Mouse (Mus musculus): ENCODE results near the gene Il1rap. TPM values are rescaled to one million over a fixed set of nuclear protein-coding genes. Genes with fewer than 3 reads are reported as not detected.

Il1rap gene
- polyA plus RNA-seq, 1 experiment from 2014 or later, result 8.1 TPM

DNA sequence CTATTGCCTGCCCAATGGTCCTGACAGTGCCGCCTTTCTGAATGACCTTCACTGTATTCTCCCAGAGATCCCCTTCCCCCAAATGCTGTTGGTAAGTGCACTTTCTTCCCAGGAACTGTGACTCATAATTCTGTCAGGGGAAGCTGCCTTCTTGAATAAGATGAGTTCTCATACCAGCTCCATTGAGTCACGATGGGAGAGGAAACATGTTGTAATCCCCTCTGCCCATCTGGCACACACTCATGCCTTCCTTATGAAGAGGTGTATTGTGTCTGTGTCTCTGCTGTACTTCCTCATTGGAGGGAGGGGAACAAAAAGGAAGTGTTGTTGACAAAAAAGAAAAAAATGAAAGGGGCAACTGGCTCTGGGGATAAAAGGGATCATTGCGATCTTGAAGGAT, 44.6 kb downstream of the Il1rap start:
- no peaks in the 10 kb centered on the region for H3K27me3 ChIP-seq
- H3K4me3 ChIP-seq, result no peak overlapping the region
- no peaks in the 10 kb centered on the region for H3K4me1 ChIP-seq
- WGBS, result 82% methylated on average over 3 of the region's 3 CpGs
- no peak overlapping the region for H3K27ac ChIP-seq
- no peak overlapping the region for H3K9ac ChIP-seq
- no peak for ATAC-seq (ENCODE audit: low FRiP score, low read depth)
- no peaks in the 10 kb centered on the region for H3K9me3 ChIP-seq
- H3K36me3 ChIP-seq, result no peaks in the 10 kb centered on the region
- no peak overlapping the region for H3K4me2 ChIP-seq (replicated peaks)

DNA sequence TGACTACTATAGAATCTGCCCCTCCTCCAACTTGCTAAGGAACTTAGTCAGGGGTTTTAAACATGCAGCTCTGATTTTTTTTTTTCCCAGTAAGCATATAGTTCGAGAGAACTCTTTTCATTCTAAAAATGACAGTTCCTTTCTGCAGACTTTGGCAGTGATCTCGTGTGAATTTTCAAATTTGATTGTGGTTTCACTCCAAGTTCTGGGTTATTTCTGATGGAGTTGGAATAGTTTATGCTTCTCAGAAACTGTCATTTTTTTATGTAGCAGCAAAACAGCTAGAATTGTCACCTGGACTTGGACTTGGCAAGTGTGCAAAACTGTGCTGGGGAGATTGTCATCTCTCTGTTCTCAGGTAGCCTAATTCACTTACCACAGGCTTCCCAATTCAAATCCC, 53.3 kb downstream of the Il1rap start:
- H3K4me3 ChIP-seq, result no peak overlapping the region
- ATAC-seq (ENCODE audit: low FRiP score, low read depth), result no peak
- 70% methylated on average over 2 of the region's 2 CpGs for WGBS
- no peaks in the 10 kb centered on the region for H3K27me3 ChIP-seq
- H3K4me2 ChIP-seq (replicated peaks), result no peak overlapping the region
- no peaks in the 10 kb centered on the region for H3K36me3 ChIP-seq
- H3K27ac ChIP-seq, result no peak overlapping the region
- H3K9me3 ChIP-seq, result no peaks in the 10 kb centered on the region
- H3K9ac ChIP-seq, result no peak overlapping the region
- H3K4me1 ChIP-seq, result no peaks in the 10 kb centered on the region

DNA sequence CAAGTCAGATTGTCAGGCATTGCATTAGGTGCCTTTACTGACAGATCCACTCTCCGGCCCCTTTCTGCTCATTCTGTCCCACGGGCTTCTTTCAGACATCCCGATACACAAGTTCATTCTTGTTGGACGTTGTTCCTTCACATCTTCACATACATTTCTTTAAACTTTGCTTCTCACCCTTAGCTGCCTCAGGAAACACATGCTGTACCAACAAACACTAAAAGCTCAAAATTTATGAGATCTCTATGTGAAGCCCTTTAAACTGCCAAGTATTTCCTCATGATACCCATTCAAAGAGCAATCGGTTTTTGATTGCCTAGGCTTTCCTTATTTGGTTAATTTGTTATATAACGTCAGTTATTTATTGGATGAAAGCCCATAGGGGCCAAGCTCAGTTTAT, 61.6 kb downstream of the Il1rap start:
- Histone ChIP-seq H3K9me3 (no peaks in the 10 kb centered on the region), H3K27ac (no peak overlapping the region), H3K4me1 (peaks cover 8% of the 10 kb centered on the region), H3K9ac (no peak overlapping the region), H3K4me2 (replicated peaks) (no peak overlapping the region), H3K27me3 (no peaks in the 10 kb centered on the region), H3K36me3 (no peaks in the 10 kb centered on the region), H3K4me3 (no peak overlapping the region)
- ATAC-seq (ENCODE audit: low FRiP score, low read depth), result no peak
- 46% methylated on average over 6 of the region's 6 CpGs for WGBS

DNA sequence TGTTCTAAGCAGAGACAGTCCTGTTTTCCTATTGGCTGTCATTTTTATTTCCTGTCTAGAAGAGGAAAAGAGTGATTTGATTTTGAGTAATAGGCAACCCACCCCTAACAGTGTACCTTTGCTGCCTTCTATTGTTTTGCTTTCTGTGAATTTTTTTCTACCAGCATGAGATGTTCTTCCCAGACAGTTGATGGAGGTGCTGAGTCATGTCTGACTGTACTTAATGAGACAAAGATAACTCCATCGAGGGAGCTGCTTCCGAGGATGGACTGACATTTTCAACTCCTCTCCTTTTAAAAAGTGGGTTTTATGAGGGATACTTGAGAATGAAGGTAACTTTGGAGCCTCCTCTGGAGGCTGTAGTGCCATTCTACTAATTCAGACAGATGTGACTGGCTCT, 64.6 kb downstream of the Il1rap start:
- H3K4me1 ChIP-seq, result peaks cover 8% of the 10 kb centered on the region
- no peak overlapping the region for H3K4me3 ChIP-seq
- no peak overlapping the region for H3K4me2 ChIP-seq (replicated peaks)
- 66% methylated on average over 2 of the region's 2 CpGs for WGBS
- ATAC-seq (ENCODE audit: low FRiP score, low read depth), result no peak
- no peak overlapping the region for H3K27ac ChIP-seq
- H3K36me3 ChIP-seq, result no peaks in the 10 kb centered on the region
- H3K27me3 ChIP-seq, result no peaks in the 10 kb centered on the region
- no peak overlapping the region for H3K9ac ChIP-seq
- no peaks in the 10 kb centered on the region for H3K9me3 ChIP-seq

DNA sequence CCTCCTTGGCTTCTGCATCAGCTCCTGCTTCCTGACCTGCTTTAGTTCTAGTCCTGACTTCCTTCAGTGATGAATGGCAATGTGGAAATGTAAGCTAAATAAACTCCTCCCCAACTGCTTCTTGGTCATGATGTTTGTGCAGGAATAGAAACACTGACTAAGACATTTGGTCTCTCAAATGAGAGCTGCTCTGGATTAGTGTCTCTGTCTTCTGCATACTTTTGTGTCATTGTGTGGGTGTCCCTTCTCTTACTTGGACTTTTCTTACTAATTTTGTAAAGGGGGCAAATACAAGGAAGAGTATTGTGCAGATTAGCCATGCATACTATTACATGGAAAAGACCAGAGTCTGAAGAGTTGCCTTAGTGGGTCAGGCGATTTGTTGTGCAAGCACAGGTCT, 65.5 kb downstream of the Il1rap start:
- H3K4me1 ChIP-seq, result peaks cover 8% of the 10 kb centered on the region

DNA sequence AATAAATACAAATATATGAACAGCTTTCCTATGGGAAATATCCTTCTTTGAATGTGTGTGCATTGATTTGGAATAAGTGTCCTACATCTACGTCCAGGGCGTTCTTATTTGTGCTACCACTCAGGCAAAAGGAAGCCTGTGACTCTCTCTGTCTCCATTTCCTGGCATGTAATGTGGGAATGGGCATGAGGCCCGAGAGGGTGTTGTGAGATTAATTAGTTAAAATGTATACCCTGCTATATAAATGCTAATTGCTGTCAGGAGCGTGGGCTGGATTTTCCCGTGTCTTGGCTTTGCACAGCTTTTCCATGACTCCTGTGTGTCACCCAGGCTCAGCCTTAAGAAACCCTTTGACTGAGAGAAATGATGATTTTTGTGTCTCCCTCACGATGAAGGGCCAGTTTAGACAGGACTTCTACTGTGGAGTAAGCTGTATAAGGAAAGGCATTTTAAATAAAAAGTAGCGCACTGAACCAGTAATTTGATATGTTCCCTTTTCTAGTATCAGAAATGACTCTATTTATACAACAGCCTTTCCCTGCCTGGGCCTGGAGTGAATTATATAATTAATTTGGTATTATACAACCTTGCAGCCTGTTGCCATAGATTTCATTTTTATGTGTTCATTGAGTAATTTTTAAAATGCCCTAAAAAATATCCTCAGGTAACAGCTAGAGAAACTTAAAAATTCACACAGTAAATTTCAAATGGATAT, 81.4 kb downstream of the Il1rap start:
- H3K4me1 ChIP-seq, result peaks cover 5% of the 10 kb centered on the region; the same call in 1 of the 2 replicates
- H3K36me3 ChIP-seq, result no peaks in the 10 kb centered on the region
- H3K9me3 ChIP-seq, result no peaks in the 10 kb centered on the region
- H3K27ac ChIP-seq, result no peak overlapping the region
- no peak for ATAC-seq (ENCODE audit: low FRiP score, low read depth)
- H3K27me3 ChIP-seq, result no peaks in the 10 kb centered on the region
- no peak overlapping the region for H3K4me2 ChIP-seq (replicated peaks)
- no peak overlapping the region for H3K4me3 ChIP-seq
- no peak overlapping the region for H3K9ac ChIP-seq
- WGBS, result 58% methylated on average over 7 of the region's 7 CpGs

More for the DNA sequence above, 65.5 kb downstream of the Il1rap start:
- H3K27me3 ChIP-seq, result no peaks in the 10 kb centered on the region
- H3K36me3 ChIP-seq, result no peaks in the 10 kb centered on the region
- no peak for ATAC-seq (ENCODE audit: low FRiP score, low read depth)
- no peak overlapping the region for H3K27ac ChIP-seq
- H3K4me2 ChIP-seq (replicated peaks), result no peak overlapping the region
- WGBS, result 80% methylated on average over 1 of the region's 1 CpGs
- H3K4me3 ChIP-seq, result no peak overlapping the region
- no peak overlapping the region for H3K9ac ChIP-seq
- no peaks in the 10 kb centered on the region for H3K9me3 ChIP-seq

DNA sequence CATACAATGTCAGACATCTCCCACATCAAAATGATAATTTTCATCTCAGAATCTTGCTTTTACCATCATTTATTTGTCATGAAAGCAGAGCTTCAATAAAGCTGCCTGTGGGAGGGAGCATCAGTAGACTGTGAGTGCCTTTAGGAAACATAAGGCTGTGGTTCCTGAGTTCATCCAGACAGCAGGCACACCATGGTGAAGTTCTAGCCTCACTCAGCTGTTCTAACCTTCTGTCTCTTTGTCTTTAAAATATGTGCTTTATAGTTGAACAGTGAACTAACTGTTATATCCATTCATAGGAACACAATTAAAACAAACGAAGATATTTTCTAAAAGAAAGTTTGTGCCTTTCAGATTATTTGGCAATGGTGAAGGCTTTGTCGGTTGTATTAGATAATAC, 84.9 kb downstream of the Il1rap start:
- Histone ChIP-seq H3K9me3 (no peaks in the 10 kb centered on the region), H3K4me1 (peaks cover 5% of the 10 kb centered on the region; the same call in 1 of the 2 replicates), H3K27ac (no peak overlapping the region), H3K9ac (no peak overlapping the region), H3K4me2 (replicated peaks) (no peak overlapping the region), H3K27me3 (no peaks in the 10 kb centered on the region), H3K36me3 (no peaks in the 10 kb centered on the region), H3K4me3 (no peak overlapping the region)
- no peak for ATAC-seq (ENCODE audit: low FRiP score, low read depth)
- 88% methylated on average over 2 of the region's 2 CpGs for WGBS

DNA sequence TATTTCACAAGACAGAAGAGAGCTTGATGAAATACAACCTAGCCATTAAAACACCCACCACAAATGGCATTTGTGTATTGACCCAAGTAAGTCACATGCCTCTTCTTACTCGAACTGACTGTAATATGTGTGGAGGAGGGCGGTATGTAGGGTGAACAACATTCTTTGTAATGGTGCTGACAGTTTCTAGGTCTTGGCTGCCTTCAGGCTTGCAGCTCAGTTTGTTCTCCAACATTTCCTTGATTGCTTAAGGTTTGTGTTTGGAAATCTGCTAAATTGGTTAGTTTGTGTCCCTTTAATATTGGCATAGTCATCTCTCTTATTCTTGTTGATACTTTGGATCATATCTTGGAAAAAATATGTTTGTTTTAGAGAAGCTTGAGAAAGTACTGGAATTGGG, 87.6 kb downstream of the Il1rap start:
- H3K27ac ChIP-seq, result no peak overlapping the region
- no peak for ATAC-seq (ENCODE audit: low FRiP score, low read depth)
- 83% methylated on average over 2 of the region's 2 CpGs for WGBS

DNA sequence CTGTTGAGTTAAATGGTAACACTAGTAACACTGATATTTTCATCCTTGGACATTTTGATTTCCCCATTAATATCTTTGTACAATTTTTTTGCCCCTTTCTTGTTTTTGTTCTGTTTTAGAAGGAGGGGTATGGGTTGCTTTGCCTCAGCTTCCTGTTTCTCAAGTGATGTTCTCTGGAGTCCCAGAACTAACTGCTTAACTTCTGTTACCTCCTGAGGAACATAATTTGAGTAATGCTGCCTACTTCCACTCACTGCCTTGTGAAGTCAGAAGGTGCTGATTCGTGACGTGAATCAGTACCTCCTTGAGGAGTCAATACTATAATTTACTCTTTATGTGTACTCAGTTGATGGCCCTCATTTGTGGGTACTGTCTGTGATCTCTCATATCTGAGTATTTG, 98.9 kb downstream of the Il1rap start:
- WGBS, result 85% methylated on average over 2 of the region's 2 CpGs
- no peak overlapping the region for H3K4me2 ChIP-seq (replicated peaks)
- no peak for ATAC-seq (ENCODE audit: low FRiP score, low read depth)

More for the DNA sequence above, 87.6 kb downstream of the Il1rap start:
- H3K4me3 ChIP-seq, result no peak overlapping the region
- H3K9me3 ChIP-seq, result no peaks in the 10 kb centered on the region
- no peaks in the 10 kb centered on the region for H3K36me3 ChIP-seq
- H3K4me2 ChIP-seq (replicated peaks), result no peak overlapping the region
- no peak overlapping the region for H3K9ac ChIP-seq
- H3K4me1 ChIP-seq, result no peaks in the 10 kb centered on the region
- no peaks in the 10 kb centered on the region for H3K27me3 ChIP-seq

DNA sequence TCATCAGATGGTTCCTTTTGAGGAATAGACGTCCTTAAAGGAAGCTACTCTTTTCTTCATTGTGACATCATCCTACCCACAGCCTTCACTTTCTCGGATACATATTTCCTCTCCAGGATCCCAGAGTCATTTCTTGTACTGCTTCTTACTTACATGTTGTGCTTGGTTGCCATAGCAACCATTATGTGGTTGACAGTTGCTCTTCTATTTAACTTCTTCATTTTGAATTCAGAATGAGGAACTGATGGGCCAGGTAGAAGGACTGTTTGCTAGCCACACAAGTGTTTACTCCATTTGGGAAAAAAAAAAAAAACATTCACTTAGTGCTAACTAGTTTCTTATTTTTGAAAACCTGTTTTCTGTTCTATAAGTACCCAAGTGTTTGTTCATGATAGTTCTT, 108.3 kb downstream of the Il1rap start:
- 86% methylated on average over 2 of the region's 2 CpGs for WGBS
- Histone ChIP-seq H3K27me3 (no peaks in the 10 kb centered on the region), H3K36me3 (no peaks in the 10 kb centered on the region), H3K4me2 (replicated peaks) (no peak overlapping the region), H3K9me3 (no peaks in the 10 kb centered on the region), H3K4me1 (no peaks in the 10 kb centered on the region), H3K9ac (no peak overlapping the region), H3K27ac (no peak overlapping the region), H3K4me3 (no peak overlapping the region)
- ATAC-seq (ENCODE audit: low FRiP score, low read depth), result no peak

More for the DNA sequence above, 98.9 kb downstream of the Il1rap start:
- H3K9me3 ChIP-seq, result no peaks in the 10 kb centered on the region
- H3K36me3 ChIP-seq, result no peaks in the 10 kb centered on the region
- H3K4me3 ChIP-seq, result no peak overlapping the region
- no peaks in the 10 kb centered on the region for H3K4me1 ChIP-seq
- H3K9ac ChIP-seq, result no peak overlapping the region
- H3K27ac ChIP-seq, result no peak overlapping the region
- no peaks in the 10 kb centered on the region for H3K27me3 ChIP-seq

DNA sequence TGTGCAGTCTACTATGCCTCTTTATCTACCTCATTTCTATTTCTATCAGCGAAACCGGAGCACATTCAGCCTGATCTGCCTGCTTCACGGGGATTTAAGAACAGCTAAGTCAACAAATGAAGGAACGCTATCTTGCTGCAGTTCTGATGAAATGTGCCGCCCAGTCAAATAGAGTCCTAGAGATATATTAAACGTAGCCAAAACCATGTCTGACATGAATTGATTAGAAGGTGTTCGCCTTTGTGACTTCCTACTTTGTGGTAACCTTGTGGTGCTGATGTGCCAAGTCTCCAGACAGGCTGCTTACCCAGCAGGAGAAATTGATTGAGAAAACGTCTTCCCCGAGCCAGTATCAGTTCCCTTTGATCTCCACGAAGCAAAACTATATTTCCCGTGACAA, 109.8 kb downstream of the Il1rap start:
- H3K27ac ChIP-seq, result no peak overlapping the region
- no peak overlapping the region for H3K4me3 ChIP-seq
- no peak for ATAC-seq (ENCODE audit: low FRiP score, low read depth)
- H3K4me1 ChIP-seq, result no peaks in the 10 kb centered on the region
- no peaks in the 10 kb centered on the region for H3K27me3 ChIP-seq
- no peak overlapping the region for H3K4me2 ChIP-seq (replicated peaks)
- no peaks in the 10 kb centered on the region for H3K36me3 ChIP-seq
- H3K9ac ChIP-seq, result no peak overlapping the region
- WGBS, result 71% methylated on average over 11 of the region's 11 CpGs
- H3K9me3 ChIP-seq, result no peaks in the 10 kb centered on the region

DNA sequence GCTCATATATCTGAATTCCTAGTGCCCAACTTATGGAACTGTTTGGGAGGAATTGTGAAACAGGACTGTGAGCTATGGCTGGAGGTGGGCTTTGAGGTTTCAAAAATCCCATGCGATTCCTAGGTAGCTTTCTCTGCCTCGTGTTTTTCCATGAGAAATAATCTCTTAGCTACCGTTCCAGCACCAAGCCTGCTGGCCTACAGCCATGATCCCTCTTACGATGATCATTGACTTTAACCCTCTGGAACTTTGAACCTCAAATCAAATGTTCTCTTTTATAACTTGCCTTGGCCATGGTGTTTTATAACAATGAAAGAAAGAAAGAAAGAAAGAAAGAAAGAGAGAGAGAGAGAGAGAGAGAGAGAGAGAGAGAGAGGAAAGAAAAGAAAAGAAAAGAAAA, 116.6 kb downstream of the Il1rap start:
- Histone ChIP-seq H3K9ac (no peak overlapping the region), H3K4me3 (no peak overlapping the region), H3K4me2 (replicated peaks) (no peak overlapping the region), H3K36me3 (no peaks in the 10 kb centered on the region), H3K27me3 (no peaks in the 10 kb centered on the region), H3K4me1 (no peaks in the 10 kb centered on the region), H3K9me3 (no peaks in the 10 kb centered on the region), H3K27ac (no peak overlapping the region)
- no peak for ATAC-seq (ENCODE audit: low FRiP score, low read depth)
- WGBS, result 88% methylated on average over 4 of the region's 4 CpGs

DNA sequence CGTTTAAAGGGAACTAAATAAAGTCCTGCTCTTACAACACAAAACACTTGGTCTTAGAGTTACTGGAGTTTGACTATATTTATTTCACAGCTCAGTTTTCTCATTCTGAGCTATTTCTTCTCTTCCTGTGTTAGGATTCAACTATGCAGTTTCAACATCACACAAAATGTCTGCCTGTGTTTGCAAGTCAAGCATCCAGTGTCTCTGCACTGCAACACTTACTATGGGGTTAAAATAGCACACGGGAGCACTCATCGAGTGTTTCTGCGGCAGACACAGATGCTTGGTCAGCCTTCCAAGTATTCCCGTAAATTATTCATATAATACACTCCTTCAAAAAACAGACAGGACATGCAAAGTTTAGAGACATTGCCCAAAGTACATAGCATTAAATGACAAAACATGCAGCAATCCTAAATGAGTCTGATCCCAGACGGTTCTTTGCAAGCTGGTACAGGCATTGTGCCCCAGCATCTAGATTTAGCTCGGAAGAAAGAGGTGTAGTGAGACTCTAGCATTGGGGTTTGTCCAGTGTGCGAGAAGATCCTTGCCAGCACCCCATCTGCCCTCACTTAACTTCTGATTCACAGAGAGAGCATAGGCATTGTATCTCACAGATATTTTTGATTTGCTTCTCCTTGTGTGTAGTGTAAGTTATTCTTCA, 119.1 kb downstream of the Il1rap start:
- Histone ChIP-seq H3K27ac (no peak overlapping the region), H3K9me3 (no peaks in the 10 kb centered on the region), H3K4me3 (no peak overlapping the region), H3K4me2 (replicated peaks) (no peak overlapping the region), H3K36me3 (no peaks in the 10 kb centered on the region), H3K27me3 (no peaks in the 10 kb centered on the region), H3K9ac (no peak overlapping the region), H3K4me1 (no peaks in the 10 kb centered on the region)
- no peak for ATAC-seq (ENCODE audit: low FRiP score, low read depth)
- 77% methylated on average over 8 of the region's 8 CpGs for WGBS

All from limb, embryonic 13.5 days (tissue).